Mouse (Mus musculus) forebrain, embryonic 10.5 days (tissue): Measurements from ENCODE around the gene Txn2. TPM values are rescaled to one million over a fixed set of nuclear protein-coding genes. Genes with fewer than 3 reads are reported as not detected.

Source experiments
- DNase-seq: peaks from one replicate; pipeline ENCODE4 v3.0.0-alpha.2; 2017; ENCODE audit warnings: low spot score; ENCODE audit errors: extremely low spot score
- H3K27ac ChIP-seq: fragments of 300-500 bp; sonication (generic); 2 replicates; pipeline ENCODE4 v1.5.1; 2016; ENCODE audit warnings: mild to moderate bottlenecking
- H3K27me3 ChIP-seq: fragments of 300-500 bp; sonication (generic); 2 replicates; pipeline ENCODE4 v1.6.1; 2016; ENCODE audit warnings: mild to moderate bottlenecking; ENCODE audit not compliant: poor library complexity, severe bottlenecking
- H3K36me3 ChIP-seq: fragments of 300-500 bp; sonication (generic); replicated peaks from 2 replicates; pipeline ENCODE4 v1.6.1; 2016; ENCODE audit warnings: mild to moderate bottlenecking, moderate library complexity
- H3K4me1 ChIP-seq: fragments of 300-500 bp; sonication (generic); 2 replicates; pipeline ENCODE4 v1.6.1; 2016
- H3K4me3 ChIP-seq: fragments of 300-500 bp; sonication (generic); 2 replicates; pipeline ENCODE4 v1.5.1; 2016; ENCODE audit warnings: mild to moderate bottlenecking, moderate library complexity
- H3K9me3 ChIP-seq: fragments of 300-500 bp; sonication (generic); 2 replicates; pipeline ENCODE4 v1.6.1; 2016; ENCODE audit warnings: mild to moderate bottlenecking, moderate library complexity
- WGBS: fragments of 180-500 bp; shearing (Covaris S2); methylation state at CpG from one replicate; pipeline ENCODE4 v1.1.7; 2016; 5-methylcytosine and 5-hydroxymethylcytosine counted together
- polyA plus RNA-seq: library from polyadenylated mRNA; unstranded; fragments of >200 nt; fragmentation: Nextera tagmentation; extraction: Ambion mirVana; gene quantifications from 2 replicates; pipeline ENCODE4 v1.2.1, GENCODE M21; 2016

The Txn2 gene
- polyA plus RNA-seq, 1 experiment from 2014 or later: 291 TPM

- WGBS: 48% methylated on average over 11 of the region's 11 CpGs
- peak overlapping the region; percentile 67 for H3K27ac ChIP-seq
- peaks cover 9% of the 10 kb centered on the region for H3K4me1 ChIP-seq
- DNase-seq: peak; percentile 23
- H3K4me3 ChIP-seq: no peak overlapping the region
- no peaks in the 10 kb centered on the region for H3K36me3 ChIP-seq
- H3K9me3 ChIP-seq: no peaks in the 10 kb centered on the region
- no peaks in the 10 kb centered on the region for H3K27me3 ChIP-seq
These were observed 62.1 kb downstream of the Txn2 start for GRCm38 (mm10) chr15:77866583-77867220.

Other genes with a start within 250 kb of the Txn2 start
- not detected in 2 replicates for gene Apol7e, start 230.1 kb downstream of the Txn2 start, polyA plus RNA-seq
- not detected in 2 replicates for gene Apol9b, start 200.0 kb downstream of the Txn2 start, polyA plus RNA-seq
- gene Apol8, start 172.0 kb downstream of the Txn2 start, polyA plus RNA-seq: 0.07 and 0.24 TPM in 2 replicates
- 35.6 and 36.8 TPM in 2 replicates for gene Myh9, start 86.8 kb downstream of the Txn2 start, polyA plus RNA-seq
- gene Foxred2, start 27.7 kb upstream of the Txn2 start, polyA plus RNA-seq: 7.9 and 8.7 TPM in 2 replicates
- 280 and 284 TPM in 2 replicates for gene Eif3d, start 41.8 kb upstream of the Txn2 start, polyA plus RNA-seq
- gene Cacng2, start 191.0 kb upstream of the Txn2 start, polyA plus RNA-seq: 0.05 and 0.20 TPM in 2 replicates
- gene Ift27, start 245.1 kb upstream of the Txn2 start, polyA plus RNA-seq: 158 and 162 TPM in 2 replicates